ENCODE assay signal across 26 mouse cellular contexts in the genomic region with DNA sequence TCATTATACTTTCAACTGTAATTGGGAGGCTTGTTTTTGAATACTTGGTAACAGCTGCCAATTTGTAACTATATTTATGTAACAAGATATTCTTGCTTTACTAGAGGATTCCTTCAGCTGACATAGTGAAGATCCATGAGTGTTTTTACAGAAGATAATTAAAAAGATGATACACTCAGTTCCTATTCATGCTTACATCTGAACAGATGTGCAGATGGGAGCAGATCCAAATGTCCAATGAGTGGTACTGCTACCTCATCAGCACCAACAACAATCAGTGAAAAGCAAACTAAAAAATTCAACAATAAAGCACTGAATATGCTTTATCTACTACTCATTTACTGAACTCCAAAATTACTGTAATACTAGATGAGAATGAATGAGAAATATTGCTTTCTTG.
DNase-seq lines count a peak whose midpoint lies in the region; ATAC-seq and TF ChIP-seq lines count a peak whose summit lies in the region.
"Had no signal": no experiment of that assay in that cellular context is flagged by ENCODE, and none has a peak within 500 bp of the region (broad histone marks: within the 10 kb centered on the region; RNA-seq: fewer than 3 reads in every experiment).

No protein-coding gene starts in this region.

- H3K9ac ChIP-seq in forebrain, embryonic 14.5 days (ENCODE audit: low read length): no peak overlapping the region
- no peak overlapping the region for H3K9ac ChIP-seq in forebrain, embryonic 13.5 days
- no peak overlapping the region for H3K9ac ChIP-seq in forebrain, postnatal 0 days
- no peak overlapping the region for H3K9ac ChIP-seq in forebrain, embryonic 12.5 days
- H3K9ac ChIP-seq: embryonic facial prominence, embryonic 12.5 days; forebrain, embryonic 15.5 days had no signal

- H3K36me3 ChIP-seq in forebrain, embryonic 14.5 days (ENCODE audit: control insufficient read depth, insufficient read depth, low read length): no peaks in the 10 kb centered on the region
- H3K36me3 ChIP-seq in forebrain, embryonic 13.5 days (ENCODE audit: poor library complexity, severe bottlenecking): no peaks in the 10 kb centered on the region
- H3K36me3 ChIP-seq in forebrain, postnatal 0 days (ENCODE audit: insufficient read depth): no peaks in the 10 kb centered on the region
- H3K36me3 ChIP-seq in forebrain, embryonic 12.5 days (replicated peaks): no peaks in the 10 kb centered on the region
- H3K36me3 ChIP-seq: embryonic facial prominence, embryonic 10.5 days; embryonic facial prominence, embryonic 12.5 days; forebrain, embryonic 15.5 days; G1E had no signal

- no peak for ATAC-seq in forebrain, embryonic 14.5 days
- ATAC-seq in forebrain, embryonic 13.5 days: no peak; the same call in 1 of the 2 replicates
- ATAC-seq in forebrain, postnatal 0 days: peak; percentile 55
- no peak for ATAC-seq in forebrain, embryonic 12.5 days (ENCODE audit: low FRiP score)
- ATAC-seq: activated CD4-positive, CD25-positive, alpha-beta regulatory T cell, adult 4 months; CD4-positive, CD25-positive, alpha-beta regulatory T cell, adult 4 months; forebrain, embryonic 15.5 days; Patski had no signal

- H3K4me2 ChIP-seq in forebrain, embryonic 14.5 days (ENCODE audit: low read length): no peak overlapping the region
- H3K4me2 ChIP-seq in forebrain, embryonic 13.5 days: no peak overlapping the region
- H3K4me2 ChIP-seq in forebrain, postnatal 0 days (ENCODE audit: low read depth): no peak overlapping the region
- H3K4me2 ChIP-seq in forebrain, embryonic 12.5 days: no peak overlapping the region
- H3K4me2 ChIP-seq: embryonic facial prominence, embryonic 12.5 days; forebrain, embryonic 15.5 days had no signal

- no peak overlapping the region for H3K27ac ChIP-seq in forebrain, embryonic 14.5 days (ENCODE audit: low read depth, low read length)
- no peak overlapping the region for H3K27ac ChIP-seq in forebrain, embryonic 13.5 days
- H3K27ac ChIP-seq in forebrain, postnatal 0 days (ENCODE audit: low read depth, low read length): no peak overlapping the region
- no peak overlapping the region for H3K27ac ChIP-seq in forebrain, embryonic 12.5 days
- H3K27ac ChIP-seq: embryonic facial prominence, embryonic 10.5 days; embryonic facial prominence, embryonic 12.5 days; forebrain, embryonic 15.5 days had no signal

- H3K27me3 ChIP-seq in forebrain, embryonic 14.5 days (replicated peaks; ENCODE audit: control insufficient read depth, insufficient read depth, low read length): no peaks in the 10 kb centered on the region
- no peaks in the 10 kb centered on the region for H3K27me3 ChIP-seq in forebrain, embryonic 13.5 days
- no peaks in the 10 kb centered on the region for H3K27me3 ChIP-seq in forebrain, postnatal 0 days (ENCODE audit: insufficient read depth, low read length)
- H3K27me3 ChIP-seq in forebrain, embryonic 12.5 days: no peaks in the 10 kb centered on the region
- H3K27me3 ChIP-seq: CH12.LX; embryonic facial prominence, embryonic 12.5 days; forebrain, embryonic 15.5 days; Patski had no signal

- H3K4me3 ChIP-seq in forebrain, embryonic 14.5 days (ENCODE audit: low read depth, low read length): no peak overlapping the region
- no peak overlapping the region for H3K4me3 ChIP-seq in forebrain, embryonic 13.5 days
- H3K4me3 ChIP-seq in forebrain, postnatal 0 days (ENCODE audit: low read depth, low read length): no peak overlapping the region
- no peak overlapping the region for H3K4me3 ChIP-seq in forebrain, embryonic 12.5 days (replicated peaks)
- H3K4me3 ChIP-seq: embryonic facial prominence, embryonic 10.5 days; embryonic facial prominence, embryonic 12.5 days; forebrain, embryonic 15.5 days had no signal

- no peak for TF ChIP-seq CTCF in forebrain, postnatal 0 days (IDR thresholded peaks at IDR 0.05; ENCODE audit: low read depth)

- DNase-seq in forebrain, embryonic 14.5 days (ENCODE audit: low spot score): peak; percentile 16
- no peak for DNase-seq in forebrain, postnatal 0 days
- DNase-seq in brain, adult 2 months (ENCODE audit: low read depth, low spot score): peak; percentile 36
- peak; percentile 20 for DNase-seq in brain, embryonic 18.5 days (ENCODE audit: low read depth, low spot score)
- no peak for DNase-seq in retina, postnatal 1 day
- no peak for DNase-seq in cerebellum, postnatal 4 days (ENCODE audit: low spot score in 2 of 2)
- DNase-seq: adrenal gland, adult 8-10 months; adrenal gland, postnatal 14 days; adrenal gland, postnatal 36 days; B cell, adult 2 months; cerebellum, adult 11 months; cerebellum, adult 18-20 months; cerebellum, adult 8-10 months; cerebellum, adult 9-11 months; cerebellum, postnatal 14 days; cerebellum, postnatal 36 days had no signal

- H3K9me3 ChIP-seq in forebrain, embryonic 14.5 days (replicated peaks; ENCODE audit: control insufficient read depth, low read length): no peaks in the 10 kb centered on the region
- H3K9me3 ChIP-seq in forebrain, embryonic 13.5 days (replicated peaks): no peaks in the 10 kb centered on the region
- no peaks in the 10 kb centered on the region for H3K9me3 ChIP-seq in forebrain, postnatal 0 days (ENCODE audit: low read length)
- no peaks in the 10 kb centered on the region for H3K9me3 ChIP-seq in forebrain, embryonic 12.5 days
- H3K9me3 ChIP-seq: embryonic facial prominence, embryonic 10.5 days; embryonic facial prominence, embryonic 12.5 days; forebrain, embryonic 15.5 days; G1E had no signal

- H3K4me1 ChIP-seq in forebrain, embryonic 14.5 days (ENCODE audit: control insufficient read depth, insufficient read depth, low read length): no peaks in the 10 kb centered on the region
- H3K4me1 ChIP-seq in forebrain, embryonic 13.5 days: no peaks in the 10 kb centered on the region
- no peaks in the 10 kb centered on the region for H3K4me1 ChIP-seq in forebrain, postnatal 0 days (ENCODE audit: insufficient read depth)
- H3K4me1 ChIP-seq in forebrain, embryonic 12.5 days: no peaks in the 10 kb centered on the region
- H3K4me1 ChIP-seq: embryonic facial prominence, embryonic 10.5 days; embryonic facial prominence, embryonic 12.5 days; forebrain, embryonic 15.5 days had no signal

Comparison
In these comparisons a context has a peak if more than half of its experiments do, and no peak if none do; other contexts are left out.
1. DNase-seq: peak in forebrain, embryonic 14.5 days (single experiment), brain, adult 2 months (single experiment) and brain, embryonic 18.5 days (single experiment); none in forebrain, postnatal 0 days (single experiment), retina, postnatal 1 day (single experiment) and cerebellum, postnatal 4 days (0 of 2).